Mouse (Mus musculus): ENCODE results near the gene H2afy2. TPM values are rescaled to one million over a fixed set of nuclear protein-coding genes. Genes with fewer than 3 reads are reported as not detected.

The H2afy2 gene
- total and polyA plus RNA-seq, 3 experiments = 0.25 TPM; not detected in 2

DNA sequence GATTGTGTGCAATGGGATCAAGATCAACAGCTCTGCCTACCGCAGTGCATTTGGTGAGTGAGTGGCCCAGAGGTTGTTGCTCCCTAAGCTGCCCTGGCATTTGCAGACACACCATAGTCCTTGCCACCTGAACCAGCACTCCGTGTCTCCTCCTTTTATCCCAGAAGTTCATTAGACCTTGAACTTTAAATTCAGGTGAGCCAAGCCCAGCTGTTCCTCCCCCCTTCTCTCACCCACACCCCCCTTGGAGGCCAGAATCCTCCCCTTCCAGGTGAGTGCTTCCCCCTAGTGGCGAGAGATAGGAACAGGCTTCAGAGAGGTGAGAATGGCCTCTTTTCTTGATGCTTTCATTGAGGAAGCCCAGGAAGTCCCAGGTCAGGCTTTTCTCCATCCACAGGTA, 49.6 kb downstream of the H2afy2 start:
- peak; percentile 57 for DNase-seq (ENCODE audit: low read depth, low spot score)

DNA sequence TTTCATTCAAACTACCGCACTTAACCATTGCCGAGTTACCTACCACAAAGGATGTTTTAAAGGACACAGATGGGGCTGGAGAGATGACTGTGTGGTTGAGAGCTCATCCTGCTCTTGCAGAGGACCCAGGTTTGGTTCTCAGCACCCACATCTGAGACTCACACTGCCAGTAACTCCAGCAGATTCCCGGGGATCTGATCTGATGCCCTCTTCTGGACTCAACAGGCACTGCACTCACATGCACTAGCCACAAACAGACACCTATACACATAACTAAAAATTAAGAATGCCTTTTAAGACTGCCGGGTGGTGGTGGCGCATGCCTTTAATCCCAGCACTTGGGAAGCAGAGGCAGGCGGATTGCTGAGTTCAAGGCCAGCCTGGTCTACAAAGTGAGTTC, 53.8 kb downstream of the H2afy2 start:
- no peaks in the 10 kb centered on the region for H3K27me3 ChIP-seq (ENCODE audit: control insufficient read depth in 1 of 2, insufficient read depth in 2 of 2, low read length in 2 of 2)
- H3K4me3 ChIP-seq (ENCODE audit: control insufficient read depth in 1 of 2, insufficient read depth in 1 of 2, low read depth in 2 of 2, low read length in 2 of 2) = no peak overlapping the region
- H3K36me3 ChIP-seq (ENCODE audit: control insufficient read depth in 1 of 2, insufficient read depth in 2 of 2, low read length in 2 of 2) = no peaks in the 10 kb centered on the region; a peak in 1 of 4 replicates
- H3K27ac ChIP-seq (ENCODE audit: control insufficient read depth, low read depth, low read length) = no peak overlapping the region
- DNase-seq (ENCODE audit: low read depth, low spot score) = no peak
- TF ChIP-seq CTCF (IDR thresholded peaks at IDR 0.05 in 2 of 3, conservative IDR thresholded peaks at IDR 0.05 in 1 of 3; ENCODE audit: control insufficient read depth in 1 of 3, insufficient read depth in 1 of 3, low read depth in 2 of 3, low read length in 3 of 3, poor library complexity in 1 of 3, severe bottlenecking in 1 of 3) = peak; percentile 2 to 31 (median 14); a peak in 3 of 6 replicates
- no peak for TF ChIP-seq E2F4 (IDR thresholded peaks at IDR 0.05; ENCODE audit: borderline replicate concordance, low read depth, low read length)
- TF ChIP-seq EP300 (IDR thresholded peaks at IDR 0.05; ENCODE audit: low read depth in 1 of 2, low read length in 2 of 2) = no peak
- TF ChIP-seq NRF1 (IDR thresholded peaks at IDR 0.05; ENCODE audit: insufficient read depth, low read depth, low read length, poor library complexity, severe bottlenecking) = no peak
- H3K79me2 ChIP-seq (ENCODE audit: control insufficient read depth, insufficient read depth, low read length, poor library complexity) = no peaks in the 10 kb centered on the region
- H3K9me3 ChIP-seq (replicated peaks; ENCODE audit: insufficient read depth, low read length) = no peaks in the 10 kb centered on the region
- H3K4me1 ChIP-seq (ENCODE audit: control insufficient read depth in 1 of 2, insufficient read depth in 2 of 2, low read length in 2 of 2) = no peaks in the 10 kb centered on the region
- H3K9ac ChIP-seq (ENCODE audit: control insufficient read depth, low read depth, low read length, poor library complexity, severe bottlenecking) = no peak overlapping the region

More for the DNA sequence above, 49.6 kb downstream of the H2afy2 start:
- Histone ChIP-seq H3K4me1 (ENCODE audit: control insufficient read depth in 1 of 2, insufficient read depth in 2 of 2, low read length in 2 of 2) (no peaks in the 10 kb centered on the region), H3K4me3 (ENCODE audit: control insufficient read depth in 1 of 2, insufficient read depth in 1 of 2, low read depth in 2 of 2, low read length in 2 of 2) (no peak overlapping the region), H3K36me3 (ENCODE audit: control insufficient read depth in 1 of 2, insufficient read depth in 2 of 2, low read length in 2 of 2) (no peaks in the 10 kb centered on the region; a peak in 1 of 4 replicates), H3K27me3 (ENCODE audit: control insufficient read depth in 1 of 2, insufficient read depth in 2 of 2, low read length in 2 of 2) (no peaks in the 10 kb centered on the region), H3K79me2 (ENCODE audit: control insufficient read depth, insufficient read depth, low read length, poor library complexity) (no peaks in the 10 kb centered on the region), H3K9me3 (replicated peaks; ENCODE audit: insufficient read depth, low read length) (no peaks in the 10 kb centered on the region), H3K27ac (ENCODE audit: control insufficient read depth, low read depth, low read length) (no peak overlapping the region), H3K9ac (ENCODE audit: control insufficient read depth, low read depth, low read length, poor library complexity, severe bottlenecking) (no peak overlapping the region)
- TF ChIP-seq JUND (IDR thresholded peaks at IDR 0.05; ENCODE audit: low read depth, low read length) (no peak), RAD21 (IDR thresholded peaks at IDR 0.05; ENCODE audit: low read depth, low read length) (peak; percentile 67), CTCF (IDR thresholded peaks at IDR 0.05 in 2 of 3, conservative IDR thresholded peaks at IDR 0.05 in 1 of 3; ENCODE audit: control insufficient read depth in 1 of 3, insufficient read depth in 1 of 3, low read depth in 2 of 3, low read length in 3 of 3, poor library complexity in 1 of 3, severe bottlenecking in 1 of 3) (peak; percentile 81 to 85 (median 82)), TAL1 (IDR thresholded peaks at IDR 0.05; ENCODE audit: low read length) (no peak), SIN3A (IDR thresholded peaks at IDR 0.05; ENCODE audit: low read length) (no peak), HCFC1 (IDR thresholded peaks at IDR 0.05; ENCODE audit: low read depth, low read length) (no peak), POLR2AphosphoS5 (IDR thresholded peaks at IDR 0.05; ENCODE audit: borderline replicate concordance, low read depth, low read length) (no peak), SMC3 (IDR thresholded peaks at IDR 0.05; ENCODE audit: low read depth, low read length) (peak; percentile 71), NELFE (IDR thresholded peaks at IDR 0.05; ENCODE audit: low read depth, low read length) (no peak), ZKSCAN1 (IDR thresholded peaks at IDR 0.05; ENCODE audit: low read depth, low read length) (no peak), POLR2A (IDR thresholded peaks at IDR 0.05; ENCODE audit: control insufficient read depth in 1 of 2, insufficient read depth in 1 of 2, low read depth in 1 of 2, low read length in 2 of 2, poor library complexity in 1 of 2) (no peak), UBTF (IDR thresholded peaks at IDR 0.05; ENCODE audit: borderline replicate concordance, insufficient read depth, low read depth, low read length) (no peak), ETS1 (IDR thresholded peaks at IDR 0.05; ENCODE audit: low read depth, low read length) (no peak), KAT2A (conservative IDR thresholded peaks at IDR 0.05; ENCODE audit: low read depth, low read length) (no peak), ZNF384 (IDR thresholded peaks at IDR 0.05; ENCODE audit: low read depth, low read length) (no peak), ZC3H11A (IDR thresholded peaks at IDR 0.05; ENCODE audit: low read depth, low read length) (peak; percentile 57), E2F4 (IDR thresholded peaks at IDR 0.05; ENCODE audit: borderline replicate concordance, low read depth, low read length) (no peak), BHLHE40 (IDR thresholded peaks at IDR 0.05; ENCODE audit: borderline replicate concordance, low read depth, low read length) (no peak), EP300 (IDR thresholded peaks at IDR 0.05; ENCODE audit: low read depth in 1 of 2, low read length in 2 of 2) (no peak)
